Mouse (Mus musculus) ES-E14 (cell line): ENCODE results near the gene Rph3a.

Source experiments
- CHD2 ChIP-seq: IDR thresholded peaks from 2 replicates; pipeline ENCODE4 v1.6.1; 2014; ENCODE audit warnings: mild to moderate bottlenecking, low read depth, low read length, inconsistent platforms
- MAFK ChIP-seq: IDR thresholded peaks from 2 replicates; pipeline ENCODE4 v1.6.1; 2014; ENCODE audit warnings: mild to moderate bottlenecking, low read depth, low read length, inconsistent platforms; ENCODE audit not compliant: insufficient read depth
- ZC3H11A ChIP-seq: IDR thresholded peaks from 2 replicates; pipeline ENCODE4 v1.6.1; 2012; ENCODE audit warnings: low read depth, mild to moderate bottlenecking, inconsistent platforms, low read length, borderline replicate concordance
- ZNF384 ChIP-seq: IDR thresholded peaks from 2 replicates; pipeline ENCODE4 v1.6.1; 2012; ENCODE audit warnings: low read depth, low read length, inconsistent platforms

DNA sequence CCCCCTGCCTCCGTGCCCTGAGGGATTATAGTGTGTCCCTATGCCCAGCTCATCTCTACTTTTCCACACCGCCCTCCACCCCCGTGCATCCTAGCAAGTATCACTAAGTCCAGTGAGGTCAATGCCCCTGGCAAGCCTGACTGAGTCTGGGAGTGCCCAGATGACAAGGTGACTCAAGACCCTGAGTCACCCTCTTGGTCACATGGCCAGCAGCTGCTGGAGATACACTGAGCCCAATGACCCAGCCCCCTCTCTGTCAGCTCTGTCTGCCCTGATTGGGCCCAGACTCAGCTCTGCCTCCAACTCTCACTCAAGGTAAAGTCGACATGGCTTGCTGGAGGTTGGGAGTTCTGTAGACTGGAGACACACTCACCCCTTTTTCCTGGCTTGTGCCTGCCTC lies 72.1 kb downstream of the Rph3a start:
- TF ChIP-seq CHD2 (no peak), ZNF384 (no peak), MAFK (no peak), ZC3H11A (no peak)
